Mouse (Mus musculus): ENCODE data around the gene Azin2. TPM values are rescaled to one million over a fixed set of nuclear protein-coding genes. Genes with fewer than 3 reads are reported as not detected.

Gene Azin2
- polyA plus RNA-seq, 1 experiment from 2014 or later = 32.3 TPM

- Histone ChIP-seq H3K9ac (no peak overlapping the region), H3K4me2 (replicated peaks) (no peak overlapping the region), H3K27ac (no peak overlapping the region), H3K9me3 (no peaks in the 10 kb centered on the region), H3K4me1 (peaks cover 26% of the 10 kb centered on the region), H3K4me3 (no peak overlapping the region), H3K27me3 (no peaks in the 10 kb centered on the region), H3K36me3 (peaks cover 7% of the 10 kb centered on the region; the same call in 1 of the 2 replicates)
- no peak for ATAC-seq (ENCODE audit: low FRiP score, low read depth)
- 73% methylated on average over 12 of the region's 12 CpGs for WGBS
Measured at GRCm38 (mm10) chr4:128889752-128890630, 72.3 kb downstream of the Azin2 start.

- Histone ChIP-seq H3K4me1 (peaks cover 33% of the 10 kb centered on the region), H3K9me3 (no peaks in the 10 kb centered on the region)
- 86% methylated on average over 6 of the region's 6 CpGs for WGBS
Measured at GRCm38 (mm10) chr4:128888436-128888990, 73.7 kb downstream of the Azin2 start.

GRCm38 (mm10) chr4:128887641-128888091 is 74.6 kb downstream of the Azin2 start:
- peaks cover 5% of the 10 kb centered on the region; the same call in 1 of the 2 replicates for H3K36me3 ChIP-seq
- ATAC-seq (ENCODE audit: low FRiP score, low read depth) = no peak
- H3K4me1 ChIP-seq = peaks cover 39% of the 10 kb centered on the region
- no peak overlapping the region for H3K9ac ChIP-seq
- no peaks in the 10 kb centered on the region for H3K9me3 ChIP-seq
- H3K4me2 ChIP-seq (replicated peaks) = no peak overlapping the region
- H3K27me3 ChIP-seq = no peaks in the 10 kb centered on the region
- H3K4me3 ChIP-seq = no peak overlapping the region
- H3K27ac ChIP-seq = no peak overlapping the region
- WGBS = 84% methylated on average over 9 of the region's 9 CpGs

More at GRCm38 (mm10) chr4:128888436-128888990, 73.7 kb downstream of the Azin2 start:
- Histone ChIP-seq H3K4me2 (replicated peaks) (no peak overlapping the region), H3K36me3 (peaks cover 7% of the 10 kb centered on the region; the same call in 1 of the 2 replicates), H3K27me3 (no peaks in the 10 kb centered on the region), H3K27ac (no peak overlapping the region), H3K9ac (no peak overlapping the region), H3K4me3 (no peak overlapping the region)
- ATAC-seq (ENCODE audit: low FRiP score, low read depth) = no peak

- H3K4me2 ChIP-seq (replicated peaks) = no peak overlapping the region
- H3K27me3 ChIP-seq = no peaks in the 10 kb centered on the region
- H3K4me1 ChIP-seq = peaks cover 43% of the 10 kb centered on the region
- H3K4me3 ChIP-seq = no peak overlapping the region
- WGBS = 74% methylated on average over 10 of the region's 10 CpGs
- H3K36me3 ChIP-seq = peaks cover 5% of the 10 kb centered on the region; the same call in 1 of the 2 replicates
- H3K27ac ChIP-seq = no peak overlapping the region
- no peaks in the 10 kb centered on the region for H3K9me3 ChIP-seq
- ATAC-seq (ENCODE audit: low FRiP score, low read depth) = no peak
- H3K9ac ChIP-seq = no peak overlapping the region
Measured at GRCm38 (mm10) chr4:128887026-128887425, 75.2 kb downstream of the Azin2 start.

- peaks cover 5% of the 10 kb centered on the region; the same call in 1 of the 2 replicates for H3K36me3 ChIP-seq
- no peak overlapping the region for H3K4me3 ChIP-seq
- H3K9me3 ChIP-seq = no peaks in the 10 kb centered on the region
- H3K27me3 ChIP-seq = no peaks in the 10 kb centered on the region
- no peak for ATAC-seq (ENCODE audit: low FRiP score, low read depth)
- 0 out of 2 replicates have a peak overlapping the region, but pooled peaks have one; percentile 1 for H3K4me2 ChIP-seq (replicated peaks)
- WGBS = 49% methylated on average over 5 of the region's 5 CpGs
- H3K9ac ChIP-seq = peak overlapping the region; percentile 31; the same call in 1 of the 2 replicates
- no peak overlapping the region for H3K27ac ChIP-seq
- H3K4me1 ChIP-seq = peaks cover 47% of the 10 kb centered on the region
Measured at GRCm38 (mm10) chr4:128886571-128886970, 75.7 kb downstream of the Azin2 start.

- H3K9ac ChIP-seq = no peak overlapping the region
- 0 out of 2 replicates have a peak, but pooled peaks cover 7% of the 10 kb centered on the region for H3K9me3 ChIP-seq
- H3K4me3 ChIP-seq = no peak overlapping the region
- no peak overlapping the region for H3K27ac ChIP-seq
- peaks cover 5% of the 10 kb centered on the region; the same call in 1 of the 2 replicates for H3K36me3 ChIP-seq
- 96% methylated on average over 8 of the region's 8 CpGs for WGBS
- H3K4me1 ChIP-seq = peaks cover 37% of the 10 kb centered on the region
- H3K27me3 ChIP-seq = no peaks in the 10 kb centered on the region
- no peak for ATAC-seq (ENCODE audit: low FRiP score, low read depth)
- peak overlapping the region; percentile 98; the same call in 1 of the 2 replicates for H3K4me2 ChIP-seq (replicated peaks)
Measured at GRCm38 (mm10) chr4:128885540-128885939, 76.7 kb downstream of the Azin2 start.

- Histone ChIP-seq H3K9me3 (0 out of 2 replicates have a peak, but pooled peaks cover 7% of the 10 kb centered on the region), H3K27ac (no peak overlapping the region), H3K4me1 (peaks cover 40% of the 10 kb centered on the region), H3K9ac (peak overlapping the region; percentile 76), H3K4me3 (peak overlapping the region; percentile 84), H3K36me3 (peaks cover 5% of the 10 kb centered on the region; the same call in 1 of the 2 replicates), H3K27me3 (no peaks in the 10 kb centered on the region), H3K4me2 (replicated peaks) (peak overlapping the region; percentile 98)
- WGBS = 47% methylated on average over 5 of the region's 5 CpGs
- ATAC-seq (ENCODE audit: low FRiP score, low read depth) = no peak
Measured at GRCm38 (mm10) chr4:128884711-128885095, 77.5 kb downstream of the Azin2 start.

GRCm38 (mm10) chr4:128883801-128884710 is 78.2 kb downstream of the Azin2 start:
- Histone ChIP-seq H3K9ac (peak overlapping the region; percentile 76), H3K27me3 (no peaks in the 10 kb centered on the region), H3K4me1 (peaks cover 47% of the 10 kb centered on the region), H3K9me3 (0 out of 2 replicates have a peak, but pooled peaks cover 7% of the 10 kb centered on the region), H3K4me2 (replicated peaks) (peak overlapping the region; percentile 98), H3K36me3 (peaks cover 5% of the 10 kb centered on the region; the same call in 1 of the 2 replicates), H3K4me3 (peak overlapping the region; percentile 84), H3K27ac (peak overlapping the region; percentile 58)
- peak; percentile 37 for ATAC-seq (ENCODE audit: low FRiP score, low read depth)
- 1% methylated on average over 92 of the region's 94 CpGs for WGBS

- WGBS = 0% methylated on average over 35 of the region's 37 CpGs
- peak within 1 kb of the TSS; percentile 58 for H3K27ac ChIP-seq
- H3K36me3 ChIP-seq = peaks cover 5% of the 10 kb centered on the region; the same call in 1 of the 2 replicates
- H3K4me3 ChIP-seq = peak within 1 kb of the TSS; percentile 84
- ATAC-seq (ENCODE audit: low FRiP score, low read depth) = peak; percentile 72
- H3K4me2 ChIP-seq (replicated peaks) = peak within 1 kb of the TSS; percentile 98
- 0 out of 2 replicates have a peak, but pooled peaks cover 7% of the 10 kb centered on the region for H3K9me3 ChIP-seq
- no peaks in the 10 kb centered on the region for H3K27me3 ChIP-seq
- H3K4me1 ChIP-seq = peaks cover 53% of the 10 kb centered on the region
- peak within 1 kb of the TSS; percentile 76 for H3K9ac ChIP-seq
Measured at GRCm38 (mm10) chr4:128883379-128883781, 78.9 kb downstream of the Azin2 start, which contains the start of gene Trim62. TSS of gene Trim62 (plus strand) at chr4:128883580.
